Mouse (Mus musculus) thymus, postnatal 0 days (tissue): ENCODE data around the gene Mrpl22. TPM values are rescaled to one million over a fixed set of nuclear protein-coding genes. Genes with fewer than 3 reads are reported as not detected.
"Not testable (repeated sequence)": the region's sequence is repeated elsewhere in the genome, so short reads cannot be mapped to it uniquely, and the experiment has no call there.

Experiments used
- DNase-seq: peaks from one replicate; pipeline ENCODE4 v3.0.0-alpha.2; 2015; ENCODE audit warnings: low spot score
- polyA plus RNA-seq: library from polyadenylated mRNA; unstranded; fragments of >200 nt; fragmentation: Nextera tagmentation; extraction: Ambion mirVana; gene quantifications from 2 replicates; pipeline ENCODE4 v1.2.1, GENCODE M21; 2015

The Mrpl22 gene
- polyA plus RNA-seq, 1 experiment from 2014 or later = 139 TPM

- DNase-seq = peak; percentile 80
Observed at GRCm38 (mm10) chr11:58225655-58226054, 54.2 kb downstream of the Mrpl22 start.

- no peak for DNase-seq
Observed at GRCm38 (mm10) chr11:58226425-58226824, 55.0 kb downstream of the Mrpl22 start.

DNA sequence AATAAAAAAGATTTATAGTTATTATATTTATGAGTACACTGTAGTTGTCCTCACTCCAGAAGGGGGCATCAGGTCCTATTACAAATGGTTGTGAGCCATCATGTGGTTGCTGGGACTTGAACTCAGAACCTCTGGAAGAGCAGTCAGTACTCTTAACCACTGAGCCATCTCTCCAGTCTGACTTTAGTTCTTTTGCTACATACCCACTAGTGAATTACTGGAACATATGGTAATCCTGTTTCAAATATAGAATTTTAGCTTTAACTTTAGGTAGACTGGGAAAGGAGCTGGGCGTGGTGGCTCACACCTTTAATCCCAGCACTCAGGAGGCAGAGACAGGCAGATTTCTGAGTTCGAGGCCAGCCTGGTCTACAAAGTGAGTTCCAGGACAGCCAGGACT is 56.6 kb downstream of the Mrpl22 start:
- not testable (repeated sequence) for DNase-seq

Other genes starting within 250 kb of the Mrpl22 start
- gene Larp1, start 162.6 kb upstream of the Mrpl22 start, polyA plus RNA-seq = 17.1 and 22.8 TPM in 2 replicates
- gene Gm12248, start 78.5 kb upstream of the Mrpl22 start, polyA plus RNA-seq = 0.12 and 0.38 TPM in 2 replicates
- 155 TPM in 2 replicates for gene Cnot8, start 67.5 kb upstream of the Mrpl22 start, polyA plus RNA-seq
- gene Gemin5, start 3.1 kb upstream of the Mrpl22 start, polyA plus RNA-seq = 23.0 and 25.7 TPM in 2 replicates
- 65.3 and 67.3 TPM in 2 replicates for gene Igtp, start 27.9 kb downstream of the Mrpl22 start, polyA plus RNA-seq
- 12.1 and 12.5 TPM in 2 replicates for gene Irgm2, start 28.0 kb downstream of the Mrpl22 start, polyA plus RNA-seq
- 0.08 and 0.09 TPM in 2 replicates for gene 4930438A08Rik, start 103.1 kb downstream of the Mrpl22 start, polyA plus RNA-seq
- 12.8 and 14.1 TPM in 2 replicates for gene Zfp692, start 135.4 kb downstream of the Mrpl22 start, polyA plus RNA-seq
- gene Zfp672, start 158.7 kb downstream of the Mrpl22 start, polyA plus RNA-seq = 59.2 and 72.2 TPM in 2 replicates
- gene Sh3bp5l, start 159.1 kb downstream of the Mrpl22 start, polyA plus RNA-seq = 29.2 and 30.4 TPM in 2 replicates
- gene Lypd8, start 207.4 kb downstream of the Mrpl22 start, polyA plus RNA-seq = 1.6 and 2.1 TPM in 2 replicates
- gene 1810065E05Rik, start 249.4 kb downstream of the Mrpl22 start, polyA plus RNA-seq = 0.40 and 0.64 TPM in 2 replicates